Mouse (Mus musculus): ENCODE results near the gene Appl1. TPM values are rescaled to one million over a fixed set of nuclear protein-coding genes. Genes with fewer than 3 reads are reported as not detected.
"Not testable (repeated sequence)": the region's sequence is repeated elsewhere in the genome, so short reads cannot be mapped to it uniquely, and the experiment has no call there.

The Appl1 gene
- polyA plus RNA-seq, 1 experiment from 2014 or later = 26.3 TPM

DNA sequence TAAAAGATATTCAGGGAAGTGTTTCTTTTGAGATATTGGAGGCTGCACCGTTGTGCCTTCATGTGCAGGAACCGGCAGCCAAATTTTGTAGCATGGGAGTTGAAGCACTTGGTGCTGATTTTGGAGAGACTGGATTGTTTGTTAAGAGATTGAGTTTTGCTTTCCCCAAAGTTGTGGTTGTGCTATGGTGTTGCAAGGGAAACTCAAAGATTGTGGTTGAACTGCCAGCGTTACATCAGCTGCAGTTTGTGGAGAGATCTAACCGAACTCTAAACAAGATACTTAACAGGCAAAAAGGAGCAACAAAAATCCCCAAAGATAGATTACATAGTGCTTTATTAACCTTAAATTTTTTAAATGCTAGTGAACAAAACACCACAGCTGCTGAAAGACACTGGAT, 35.5 kb downstream of the Appl1 start:
- H3K4me1 ChIP-seq = no peaks in the 10 kb centered on the region
- peaks cover 32% of the 10 kb centered on the region for H3K36me3 ChIP-seq
- no peaks in the 10 kb centered on the region for H3K27me3 ChIP-seq (ENCODE audit: insufficient read depth, poor library complexity, severe bottlenecking)
- no peak overlapping the region for H3K27ac ChIP-seq
- WGBS = 85% methylated on average over 4 of the region's 4 CpGs
- no peaks in the 10 kb centered on the region for H3K9me3 ChIP-seq
- no peak overlapping the region for H3K4me3 ChIP-seq
- no peak for DNase-seq (ENCODE audit: low spot score)

- H3K27ac ChIP-seq = no peak overlapping the region
- H3K4me1 ChIP-seq = no peaks in the 10 kb centered on the region
- peaks cover 28% of the 10 kb centered on the region; the same call in 1 of the 2 replicates for H3K36me3 ChIP-seq
- no peak for DNase-seq (ENCODE audit: low spot score)
- WGBS = 86% methylated on average over 3 of the region's 3 CpGs
- no peaks in the 10 kb centered on the region for H3K9me3 ChIP-seq
- H3K4me3 ChIP-seq = no peak overlapping the region
- H3K27me3 ChIP-seq (ENCODE audit: insufficient read depth, poor library complexity, severe bottlenecking) = no peaks in the 10 kb centered on the region
Measured at GRCm38 (mm10) chr14:26934891-26935290, 36.1 kb downstream of the Appl1 start.

GRCm38 (mm10) chr14:26923702-26924421, 47.2 kb downstream of the Appl1 start:
- Histone ChIP-seq H3K27me3 (ENCODE audit: insufficient read depth, poor library complexity, severe bottlenecking) (no peaks in the 10 kb centered on the region), H3K9me3 (no peaks in the 10 kb centered on the region), H3K36me3 (peaks cover 33% of the 10 kb centered on the region), H3K4me3 (no peak overlapping the region), H3K27ac (no peak overlapping the region), H3K4me1 (peaks cover 13% of the 10 kb centered on the region)
- WGBS = 63% methylated on average over 5 of the region's 5 CpGs
- DNase-seq (ENCODE audit: low spot score) = no peak

DNA sequence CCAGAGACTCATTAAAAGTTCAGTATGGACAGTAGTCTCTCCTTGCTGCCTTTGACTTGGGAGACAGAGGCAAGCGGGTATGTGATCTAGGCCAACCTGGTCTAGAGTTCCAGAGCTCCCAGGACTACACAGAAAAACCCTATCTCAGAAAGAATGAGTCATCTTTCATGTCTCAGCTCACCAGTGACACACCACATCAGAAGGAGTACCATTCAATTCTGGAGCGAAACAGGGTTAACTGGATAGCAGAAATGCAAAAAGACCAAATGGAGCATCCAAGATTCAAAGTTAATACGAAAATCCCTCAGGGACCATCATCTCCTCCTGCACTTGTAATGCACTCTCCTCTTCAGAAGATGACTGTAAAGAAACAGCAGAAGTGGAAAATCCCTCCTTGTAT, 51.7 kb downstream of the Appl1 start:
- WGBS = 87% methylated on average over 3 of the region's 3 CpGs

DNA sequence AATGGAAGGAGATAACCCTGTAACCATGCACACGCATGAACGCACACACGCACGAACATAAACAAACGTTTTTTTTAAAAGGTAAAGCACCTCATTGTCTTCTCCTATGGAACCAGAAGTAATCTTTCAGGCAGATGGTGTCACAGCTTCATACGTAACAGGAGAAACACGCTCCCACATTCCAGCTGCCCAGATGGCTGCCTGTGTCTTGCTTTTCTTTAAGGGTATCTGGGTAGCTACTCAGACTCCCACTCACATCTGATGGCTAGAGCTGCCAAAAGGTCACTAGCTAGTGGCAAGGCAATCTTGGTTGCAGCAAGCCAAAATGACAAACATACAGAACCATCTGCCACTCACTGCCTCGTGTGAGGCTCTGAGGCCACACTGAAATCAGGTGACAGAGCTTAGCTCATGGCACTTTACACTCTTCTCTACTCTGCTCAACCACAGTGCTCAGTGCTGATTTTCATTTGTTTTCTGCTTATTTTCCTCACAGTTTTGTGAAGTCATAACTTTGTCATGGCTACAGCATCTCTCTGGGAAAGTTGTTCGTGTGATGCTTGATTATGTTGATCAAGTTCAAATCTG, 57.3 kb downstream of the Appl1 start:
- Histone ChIP-seq H3K9me3 (no peaks in the 10 kb centered on the region), H3K4me3 (no peak overlapping the region), H3K4me1 (no peaks in the 10 kb centered on the region; the same call in 1 of the 2 replicates), H3K27ac (no peak overlapping the region), H3K27me3 (ENCODE audit: insufficient read depth, poor library complexity, severe bottlenecking) (no peaks in the 10 kb centered on the region), H3K36me3 (peaks cover 4% of the 10 kb centered on the region; the same call in 1 of the 2 replicates)
- 80% methylated on average over 9 of the region's 9 CpGs for WGBS
- DNase-seq (ENCODE audit: low spot score) = no peak

More for the DNA sequence above, 51.7 kb downstream of the Appl1 start:
- Histone ChIP-seq H3K36me3 (peaks cover 16% of the 10 kb centered on the region; the same call in 1 of the 2 replicates), H3K4me3 (no peak overlapping the region), H3K27ac (no peak overlapping the region), H3K9me3 (no peaks in the 10 kb centered on the region), H3K27me3 (ENCODE audit: insufficient read depth, poor library complexity, severe bottlenecking) (no peaks in the 10 kb centered on the region), H3K4me1 (peaks cover 13% of the 10 kb centered on the region)
- DNase-seq (ENCODE audit: low spot score) = no peak

- Histone ChIP-seq H3K4me3 (no peak overlapping the region), H3K27me3 (ENCODE audit: insufficient read depth, poor library complexity, severe bottlenecking) (no peaks in the 10 kb centered on the region), H3K9me3 (no peaks in the 10 kb centered on the region), H3K4me1 (no peaks in the 10 kb centered on the region; the same call in 1 of the 2 replicates), H3K36me3 (no peaks in the 10 kb centered on the region), H3K27ac (no peak overlapping the region)
- DNase-seq (ENCODE audit: low spot score) = no peak
- WGBS = 91% methylated on average over 13 of the region's 13 CpGs
Measured at GRCm38 (mm10) chr14:26911826-26912225, 59.2 kb downstream of the Appl1 start.

DNA sequence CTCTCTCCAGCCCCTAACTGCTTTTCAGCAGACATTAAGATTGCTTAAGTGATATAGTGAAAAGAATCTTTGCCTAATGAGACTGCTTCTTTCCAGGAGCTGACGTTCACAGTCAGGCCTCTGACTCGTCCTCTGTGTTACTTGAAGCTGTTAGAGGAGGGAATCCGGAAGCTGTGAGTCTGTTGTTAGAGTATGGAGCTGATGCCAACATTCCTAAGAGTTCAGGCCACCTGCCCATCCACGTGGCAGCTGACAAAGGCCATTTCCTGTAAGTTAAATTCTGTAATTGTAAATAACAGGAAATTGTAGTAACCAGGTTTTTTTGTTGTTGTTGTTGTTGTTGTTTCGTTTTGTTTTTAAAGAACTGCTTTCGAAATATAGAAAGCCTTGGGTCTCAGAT, 59.8 kb downstream of the Appl1 start:
- no peak for DNase-seq (ENCODE audit: low spot score)
- no peaks in the 10 kb centered on the region for H3K27me3 ChIP-seq (ENCODE audit: insufficient read depth, poor library complexity, severe bottlenecking)
- WGBS = 64% methylated on average over 6 of the region's 6 CpGs
- no peaks in the 10 kb centered on the region; the same call in 1 of the 2 replicates for H3K4me1 ChIP-seq
- H3K4me3 ChIP-seq = no peak overlapping the region
- H3K9me3 ChIP-seq = no peaks in the 10 kb centered on the region
- H3K36me3 ChIP-seq = no peaks in the 10 kb centered on the region
- no peak overlapping the region for H3K27ac ChIP-seq

GRCm38 (mm10) chr14:26910461-26910860, 60.6 kb downstream of the Appl1 start:
- 39% methylated on average over 9 of the region's 9 CpGs for WGBS
- not testable (repeated sequence) for H3K36me3 ChIP-seq; DNase-seq (ENCODE audit: low spot score); H3K27me3 ChIP-seq (ENCODE audit: insufficient read depth, poor library complexity, severe bottlenecking); H3K4me1 ChIP-seq; H3K4me3 ChIP-seq; H3K9me3 ChIP-seq; H3K27ac ChIP-seq

DNA sequence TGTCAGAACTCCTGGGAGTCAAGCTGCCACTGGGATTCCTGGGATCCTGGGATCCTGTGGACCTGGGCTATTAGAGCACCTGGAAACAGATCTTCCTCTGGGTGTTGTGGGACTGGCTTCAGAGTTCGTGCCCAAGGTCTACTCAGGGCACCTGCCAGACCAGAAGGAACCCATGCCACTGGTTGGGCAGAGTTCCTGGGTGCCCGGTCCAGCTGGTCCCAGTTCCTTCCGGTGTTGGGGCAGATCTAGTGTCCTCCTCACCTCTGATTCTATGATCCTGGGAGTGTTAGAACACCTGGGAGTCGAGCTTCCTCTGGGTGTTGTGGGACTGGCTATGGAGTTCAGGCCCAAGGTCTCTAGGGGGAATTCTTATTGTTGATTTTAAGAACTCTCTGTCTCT, 63.6 kb downstream of the Appl1 start:
- no peaks in the 10 kb centered on the region for H3K27me3 ChIP-seq (ENCODE audit: insufficient read depth, poor library complexity, severe bottlenecking)

DNA sequence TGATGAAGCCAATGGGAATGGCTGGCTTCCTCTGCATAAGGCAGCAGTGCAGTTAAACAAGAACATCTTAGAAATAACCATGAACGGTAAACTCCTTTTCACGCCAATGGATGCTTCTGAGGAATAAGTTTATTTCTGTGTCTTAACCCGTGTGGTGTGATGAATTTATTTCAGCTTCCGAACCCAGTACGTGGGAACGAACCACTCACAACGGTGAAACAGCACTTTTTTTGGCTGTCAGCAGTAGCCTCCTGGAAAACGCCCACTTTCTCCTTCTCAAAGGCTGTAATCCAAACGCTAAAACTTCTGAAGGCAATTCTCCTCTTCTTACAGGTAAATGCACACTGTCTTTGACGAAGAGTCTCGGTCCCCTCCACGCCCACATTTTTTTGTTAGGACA, 70.1 kb downstream of the Appl1 start:
- no peak for DNase-seq (ENCODE audit: low spot score)
- no peaks in the 10 kb centered on the region; the same call in 1 of the 2 replicates for H3K27me3 ChIP-seq (ENCODE audit: insufficient read depth, poor library complexity, severe bottlenecking)
- 85% methylated on average over 12 of the region's 12 CpGs for WGBS
- H3K4me1 ChIP-seq = no peaks in the 10 kb centered on the region
- no peaks in the 10 kb centered on the region for H3K9me3 ChIP-seq
- no peak overlapping the region for H3K4me3 ChIP-seq
- H3K27ac ChIP-seq = no peak overlapping the region
- no peaks in the 10 kb centered on the region for H3K36me3 ChIP-seq

More for the DNA sequence above, 63.6 kb downstream of the Appl1 start:
- DNase-seq (ENCODE audit: low spot score) = no peak
- Histone ChIP-seq H3K9me3 (no peaks in the 10 kb centered on the region), H3K4me1 (no peaks in the 10 kb centered on the region; the same call in 1 of the 2 replicates), H3K27ac (no peak overlapping the region), H3K4me3 (no peak overlapping the region), H3K36me3 (no peaks in the 10 kb centered on the region)
- 74% methylated on average over 4 of the region's 4 CpGs for WGBS

GRCm38 (mm10) chr14:26899490-26899889, 71.5 kb downstream of the Appl1 start:
- no peaks in the 10 kb centered on the region for H3K4me1 ChIP-seq
- 76% methylated on average over 2 of the region's 2 CpGs for WGBS
- no peak overlapping the region for H3K27ac ChIP-seq
- no peaks in the 10 kb centered on the region; the same call in 1 of the 2 replicates for H3K27me3 ChIP-seq (ENCODE audit: insufficient read depth, poor library complexity, severe bottlenecking)
- H3K4me3 ChIP-seq = no peak overlapping the region
- DNase-seq (ENCODE audit: low spot score) = no peak
- no peaks in the 10 kb centered on the region for H3K9me3 ChIP-seq
- H3K36me3 ChIP-seq = no peaks in the 10 kb centered on the region

DNA sequence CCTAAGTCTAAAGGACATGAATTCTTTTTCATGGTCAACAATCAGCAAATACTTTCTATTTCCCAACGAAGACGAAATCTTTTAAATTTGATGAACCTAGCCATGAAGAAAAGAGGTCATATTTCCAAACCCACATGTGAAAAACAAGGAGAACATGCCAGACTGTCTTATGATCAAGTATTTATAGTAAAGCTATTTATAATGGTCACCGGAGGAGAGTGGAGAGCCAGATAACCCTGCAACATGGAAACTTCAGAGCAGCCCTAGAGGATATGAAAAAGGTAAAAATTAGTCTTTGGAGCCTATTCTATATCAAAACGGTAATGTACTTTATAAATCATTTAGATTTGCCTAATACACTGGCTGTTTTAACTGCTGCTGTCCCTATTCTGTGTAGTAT, 76.6 kb downstream of the Appl1 start, which contains the start of gene Asb14:
Gene Asb14 (plus strand): TSS at position 166 of the 400 bp plus-strand sequence.
- H3K27me3 ChIP-seq (ENCODE audit: insufficient read depth, poor library complexity, severe bottlenecking) = no peaks in the 10 kb centered on the region
- WGBS = 83% methylated on average over 4 of the region's 4 CpGs
- H3K36me3 ChIP-seq = no peaks in the 10 kb centered on the region
- no peak within 1 kb of the TSS for H3K4me3 ChIP-seq
- no peaks in the 10 kb centered on the region for H3K4me1 ChIP-seq
- H3K27ac ChIP-seq = no peak within 1 kb of the TSS
- no peak for DNase-seq (ENCODE audit: low spot score)
- no peaks in the 10 kb centered on the region for H3K9me3 ChIP-seq

GRCm38 (mm10) chr14:26890777-26891176, 80.3 kb downstream of the Appl1 start:
- no peak overlapping the region for H3K27ac ChIP-seq
- H3K4me3 ChIP-seq = no peak overlapping the region
- DNase-seq (ENCODE audit: low spot score) = no peak
- H3K27me3 ChIP-seq (ENCODE audit: insufficient read depth, poor library complexity, severe bottlenecking) = no peaks in the 10 kb centered on the region
- WGBS = 78% methylated on average over 3 of the region's 3 CpGs
- no peaks in the 10 kb centered on the region for H3K36me3 ChIP-seq
- H3K9me3 ChIP-seq = no peaks in the 10 kb centered on the region
- H3K4me1 ChIP-seq = no peaks in the 10 kb centered on the region

All from heart, embryonic 10.5 days (tissue).